Mouse (Mus musculus) heart, embryonic 11.5 days (tissue): ENCODE measurements around the gene Sema3f. TPM values are rescaled to one million over a fixed set of nuclear protein-coding genes. Genes with fewer than 3 reads are reported as not detected.

Source experiments
- ATAC-seq: fragments of 200-750 bp; cut with Nextera tagmentation; replicated peaks from 2 replicates; pipeline ENCODE4 v1.8.0; 2017; ENCODE audit warnings: moderate library complexity; ENCODE audit not compliant: insufficient number of reproducible peaks, low FRiP score, low TSS enrichment
- H3K27ac ChIP-seq: fragments of 300-500 bp; sonication (generic); 2 replicates; pipeline ENCODE4 v1.5.1; 2014; ENCODE audit warnings: mild to moderate bottlenecking, low read depth, low read length
- H3K27me3 ChIP-seq: fragments of 300-500 bp; sonication (generic); 2 replicates; pipeline ENCODE4 v1.6.1; 2014; ENCODE audit warnings: mild to moderate bottlenecking, low read length, mixed read lengths; ENCODE audit not compliant: control insufficient read depth, insufficient read depth
- H3K36me3 ChIP-seq: fragments of 300-500 bp; sonication (generic); 2 replicates; pipeline ENCODE4 v1.6.1; 2014; ENCODE audit warnings: mild to moderate bottlenecking, low read length, moderate library complexity, mixed read lengths; ENCODE audit not compliant: control insufficient read depth, insufficient read depth
- H3K4me1 ChIP-seq: fragments of 300-500 bp; sonication (generic); 2 replicates; pipeline ENCODE4 v1.6.1; 2014; ENCODE audit warnings: low read length; ENCODE audit not compliant: control insufficient read depth, insufficient read depth
- H3K4me2 ChIP-seq: fragments of 300-500 bp; sonication (generic); 2 replicates; pipeline ENCODE4 v1.6.1; 2014; ENCODE audit warnings: mild to moderate bottlenecking, moderate library complexity
- H3K4me3 ChIP-seq: fragments of 300-500 bp; sonication (generic); 2 replicates; pipeline ENCODE4 v1.5.1; 2014; ENCODE audit warnings: low read depth, low read length
- H3K9ac ChIP-seq: fragments of 300-500 bp; sonication (generic); 2 replicates; pipeline ENCODE4 v1.6.1; 2014; ENCODE audit warnings: mild to moderate bottlenecking, low read depth, low read length, moderate library complexity
- H3K9me3 ChIP-seq: fragments of 300-500 bp; sonication (generic); replicated peaks from 2 replicates; pipeline ENCODE4 v1.6.1; 2016; ENCODE audit warnings: low read length; ENCODE audit not compliant: control insufficient read depth
- WGBS: fragments of 180-500 bp; shearing (Covaris S2); extraction: QIAGEN DNeasy Blood & Tissue Kit; methylation state at CpG from one replicate; pipeline ENCODE4 v1.1.7; 2014; ENCODE audit not compliant: insufficient replicate concordance; 5-methylcytosine and 5-hydroxymethylcytosine counted together
- polyA plus RNA-seq: library from polyadenylated mRNA; unstranded; fragments of >200 nt; fragmentation: Nextera tagmentation; extraction: Ambion mirVana; gene quantifications from 2 replicates; pipeline ENCODE4 v1.2.1, GENCODE M21; 2014

Gene Sema3f
- polyA plus RNA-seq, 1 experiment from 2014 or later, result 4.6 TPM

GRCm38 (mm10) chr9:107738020-107738840 is 28.0 kb upstream of the Sema3f start:
- Histone ChIP-seq H3K9ac (no peak overlapping the region), H3K9me3 (no peaks in the 10 kb centered on the region), H3K4me2 (no peak overlapping the region), H3K4me1 (peaks cover 18% of the 10 kb centered on the region), H3K27me3 (peaks cover 24% of the 10 kb centered on the region), H3K36me3 (peaks cover 36% of the 10 kb centered on the region), H3K27ac (no peak overlapping the region), H3K4me3 (no peak overlapping the region)
- peak; percentile 39 for ATAC-seq
- WGBS, result 22% methylated on average over 7 of the region's 7 CpGs

- Histone ChIP-seq H3K27ac (no peak overlapping the region), H3K4me2 (peak overlapping the region; percentile 45), H3K9ac (no peak overlapping the region), H3K4me1 (peaks cover 18% of the 10 kb centered on the region), H3K27me3 (peaks cover 24% of the 10 kb centered on the region), H3K36me3 (peaks cover 17% of the 10 kb centered on the region), H3K4me3 (peak overlapping the region; percentile 16), H3K9me3 (no peaks in the 10 kb centered on the region)
- WGBS, result 2% methylated on average over 7 of the region's 7 CpGs
- ATAC-seq, result no peak
Measured at GRCm38 (mm10) chr9:107736185-107736485, 25.9 kb upstream of the Sema3f start.

- H3K27ac ChIP-seq, result no peak overlapping the region
- peaks cover 11% of the 10 kb centered on the region for H3K36me3 ChIP-seq
- 0 out of 2 replicates have a peak overlapping the region, but pooled peaks have one; percentile 22 for H3K9ac ChIP-seq
- 4% methylated on average over 16 of the region's 17 CpGs for WGBS
- peak overlapping the region; percentile 16 for H3K4me3 ChIP-seq
- H3K9me3 ChIP-seq, result no peaks in the 10 kb centered on the region
- H3K4me2 ChIP-seq, result peak overlapping the region; percentile 45
- peaks cover 18% of the 10 kb centered on the region for H3K4me1 ChIP-seq
- peaks cover 24% of the 10 kb centered on the region for H3K27me3 ChIP-seq
- ATAC-seq, result no peak
Measured at GRCm38 (mm10) chr9:107735356-107736184, 25.3 kb upstream of the Sema3f start.

- H3K4me2 ChIP-seq, result no peak overlapping the region
- no peaks in the 10 kb centered on the region for H3K9me3 ChIP-seq
- H3K27me3 ChIP-seq, result peaks cover 24% of the 10 kb centered on the region
- H3K27ac ChIP-seq, result no peak overlapping the region
- H3K9ac ChIP-seq, result no peak overlapping the region
- 17% methylated on average over 7 of the region's 7 CpGs for WGBS
- H3K4me1 ChIP-seq, result peaks cover 18% of the 10 kb centered on the region
- ATAC-seq, result no peak
- H3K36me3 ChIP-seq, result peaks cover 4% of the 10 kb centered on the region
- H3K4me3 ChIP-seq, result no peak overlapping the region
Measured at GRCm38 (mm10) chr9:107734567-107734971, 24.3 kb upstream of the Sema3f start.

- ATAC-seq, result no peak
- Histone ChIP-seq H3K36me3 (no peaks in the 10 kb centered on the region), H3K4me1 (peaks cover 16% of the 10 kb centered on the region), H3K4me3 (no peak overlapping the region), H3K27me3 (peaks cover 3% of the 10 kb centered on the region), H3K9me3 (no peaks in the 10 kb centered on the region), H3K4me2 (no peak overlapping the region), H3K27ac (no peak overlapping the region), H3K9ac (no peak overlapping the region)
- WGBS, result 62% methylated on average over 3 of the region's 3 CpGs
Measured at GRCm38 (mm10) chr9:107729709-107730108, 19.4 kb upstream of the Sema3f start.

GRCm38 (mm10) chr9:107728919-107729670 is 18.8 kb upstream of the Sema3f start:
- H3K27ac ChIP-seq, result no peak overlapping the region
- H3K27me3 ChIP-seq, result no peaks in the 10 kb centered on the region; the same call in 1 of the 2 replicates
- H3K9me3 ChIP-seq, result no peaks in the 10 kb centered on the region
- H3K4me2 ChIP-seq, result no peak overlapping the region
- WGBS, result 35% methylated on average over 6 of the region's 6 CpGs
- H3K4me1 ChIP-seq, result peaks cover 15% of the 10 kb centered on the region
- H3K36me3 ChIP-seq, result no peaks in the 10 kb centered on the region
- no peak overlapping the region for H3K9ac ChIP-seq
- no peak overlapping the region for H3K4me3 ChIP-seq
- ATAC-seq, result no peak

GRCm38 (mm10) chr9:107727041-107727440 is 16.8 kb upstream of the Sema3f start:
- no peak for ATAC-seq

GRCm38 (mm10) chr9:107724796-107725195 is 14.5 kb upstream of the Sema3f start:
- H3K9ac ChIP-seq, result no peak overlapping the region
- H3K9me3 ChIP-seq, result no peaks in the 10 kb centered on the region
- H3K27me3 ChIP-seq, result peaks cover 13% of the 10 kb centered on the region
- no peak overlapping the region for H3K27ac ChIP-seq
- no peaks in the 10 kb centered on the region for H3K36me3 ChIP-seq
- peaks cover 30% of the 10 kb centered on the region for H3K4me1 ChIP-seq
- WGBS, result 94% methylated on average over 1 of the region's 1 CpGs
- H3K4me2 ChIP-seq, result no peak overlapping the region
- no peak overlapping the region for H3K4me3 ChIP-seq
- ATAC-seq, result no peak

More at GRCm38 (mm10) chr9:107727041-107727440, 16.8 kb upstream of the Sema3f start:
- Histone ChIP-seq H3K4me1 (peaks cover 30% of the 10 kb centered on the region), H3K4me3 (no peak overlapping the region), H3K9ac (no peak overlapping the region), H3K9me3 (no peaks in the 10 kb centered on the region), H3K4me2 (no peak overlapping the region), H3K27ac (no peak overlapping the region), H3K27me3 (peaks cover 13% of the 10 kb centered on the region), H3K36me3 (no peaks in the 10 kb centered on the region)
- WGBS, result 57% methylated on average over 3 of the region's 3 CpGs
